Mouse (Mus musculus) CD8-positive naive resting alpha-beta T cell, adult 2 months (primary cell): Measurements from ENCODE around the gene Ifi47.
A peak's percentile ranks its signal among the peaks of the same experiment; 100 is the strongest.

Experiments used
- DNase-seq, 2 experiments: peaks; one replicate each; pipeline ENCODE4 v3.0.0; 2022; ENCODE audit warnings: low read depth in 2 of 2, low spot score in 2 of 2

The Ifi47 gene

DNA sequence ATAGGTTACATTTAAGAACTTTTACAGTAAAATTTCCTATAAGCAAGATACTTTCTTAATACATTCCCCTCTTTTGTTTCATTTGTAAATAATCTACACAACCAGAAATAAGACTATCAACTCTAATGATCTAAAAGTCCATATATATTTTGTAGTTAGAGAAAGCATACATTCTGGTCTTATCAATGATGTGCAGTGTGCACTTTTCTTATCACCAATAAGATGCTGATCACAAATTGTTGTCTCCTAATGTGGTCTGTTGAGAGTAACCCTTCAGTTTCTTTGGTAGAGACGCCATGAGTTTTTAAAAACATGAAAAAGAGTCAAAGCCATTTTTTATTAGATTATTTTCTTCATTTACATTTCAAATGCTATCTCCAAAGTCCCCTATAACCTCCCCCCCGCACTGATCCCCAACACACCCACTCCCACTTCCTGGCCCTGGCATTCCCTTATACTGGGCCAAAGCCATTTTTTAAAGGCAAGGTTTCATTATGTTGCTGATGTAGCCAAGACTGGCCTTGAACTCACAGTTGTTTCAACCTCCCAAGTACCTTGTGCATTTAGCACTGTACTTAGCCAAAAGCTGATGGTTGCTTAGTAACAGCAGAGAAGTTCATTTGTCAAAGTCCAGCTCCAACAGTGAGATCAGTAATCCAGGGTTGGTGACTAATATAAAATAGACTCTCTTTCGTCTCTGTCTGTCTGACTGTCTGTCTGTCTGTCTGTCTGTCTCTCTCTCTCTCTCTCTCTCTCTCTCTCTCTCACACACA lies 13.5 kb downstream of the Ifi47 start:
- DNase-seq, result no peak

- DNase-seq, result peak in 1 of 2 experiments; percentile 19
These were observed 14.2 kb downstream of the Ifi47 start for GRCm38 (mm10) chr11:49090551-49090950.

- no peak for DNase-seq
These were observed 14.8 kb downstream of the Ifi47 start for GRCm38 (mm10) chr11:49091171-49091570.

DNA sequence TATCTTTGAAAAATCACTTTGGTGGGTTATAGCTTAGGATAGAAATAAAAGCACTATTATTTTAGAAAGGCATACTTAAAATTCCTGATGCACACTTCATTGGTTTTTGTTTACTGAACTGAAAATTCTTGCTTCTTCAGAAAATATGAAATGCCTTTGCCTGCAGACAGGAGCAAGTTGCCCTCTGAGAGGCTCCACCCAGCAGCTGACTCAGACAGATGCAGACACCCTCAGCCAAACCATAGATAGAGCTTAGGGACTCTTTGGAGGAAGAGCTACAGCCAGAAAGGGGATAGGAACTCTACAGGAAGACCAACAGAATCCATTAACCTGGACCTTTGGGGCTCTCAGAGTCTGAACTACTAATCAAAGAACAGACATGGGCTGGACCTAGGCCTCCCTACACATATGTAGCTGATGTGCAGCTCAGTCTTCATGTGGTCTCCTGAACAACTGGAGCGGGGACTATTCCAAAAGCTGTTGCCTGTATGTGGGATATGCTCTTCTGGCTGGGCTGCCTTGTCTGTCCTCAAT lies 15.7 kb downstream of the Ifi47 start:
- no peak for DNase-seq

- DNase-seq, result no peak
These were observed 16.4 kb downstream of the Ifi47 start for GRCm38 (mm10) chr11:49092786-49093185.

GRCm38 (mm10) chr11:49093861-49094660 lies 17.7 kb downstream of the Ifi47 start:
- DNase-seq, result peak; percentile 55 to 61

DNA sequence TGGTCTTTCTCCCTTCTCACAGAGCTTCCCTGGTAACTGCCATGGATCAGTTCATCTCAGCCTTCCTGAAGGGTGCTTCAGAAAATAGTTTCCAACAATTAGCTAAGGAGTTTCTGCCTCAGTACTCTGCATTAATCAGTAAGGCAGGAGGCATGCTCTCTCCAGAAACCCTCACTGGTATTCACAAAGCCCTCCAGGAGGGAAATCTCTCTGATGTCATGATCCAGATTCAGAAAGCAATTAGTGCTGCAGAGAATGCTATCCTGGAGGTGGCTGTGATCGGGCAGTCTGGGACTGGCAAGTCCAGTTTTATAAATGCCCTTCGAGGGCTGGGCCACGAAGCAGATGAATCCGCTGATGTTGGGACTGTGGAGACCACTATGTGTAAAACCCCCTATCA lies 19.0 kb downstream of the Ifi47 start:
- no peak for DNase-seq

- no peak for DNase-seq
These were observed 24.0 kb downstream of the Ifi47 start for GRCm38 (mm10) chr11:49100409-49100808.

- DNase-seq, result peak; percentile 42 to 58
These were observed 25.1 kb downstream of the Ifi47 start for GRCm38 (mm10) chr11:49101500-49101899.

DNA sequence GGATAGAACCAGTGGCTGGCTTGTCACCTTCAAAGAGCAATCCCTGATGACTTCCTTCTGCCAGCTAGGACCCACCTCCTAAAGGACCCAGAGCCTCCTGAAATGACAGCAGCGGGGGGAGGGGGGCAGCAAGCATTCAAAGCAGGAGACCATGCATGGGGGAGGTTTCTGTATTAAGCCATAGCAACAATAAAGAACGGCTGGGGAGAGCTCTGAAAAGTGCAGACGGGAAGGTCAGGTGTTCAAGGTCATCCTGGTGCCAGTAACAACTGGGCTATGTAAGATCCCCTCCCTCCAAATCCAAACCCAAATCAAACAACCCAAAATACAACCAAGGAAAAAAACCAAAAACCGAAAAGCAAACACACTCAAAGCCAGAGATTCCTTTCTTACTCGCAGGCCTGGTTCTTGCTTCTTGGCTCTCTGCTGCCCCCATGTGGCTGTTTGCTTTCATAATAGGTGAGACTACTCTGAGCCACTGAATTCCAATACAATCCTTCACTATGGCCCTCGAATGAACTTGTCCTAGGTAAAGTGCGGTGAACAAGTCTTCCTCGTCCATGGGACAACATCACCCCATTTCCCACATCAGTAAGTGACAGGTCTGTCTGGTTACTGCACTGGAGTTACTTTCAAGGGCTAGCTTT lies 26.8 kb downstream of the Ifi47 start:
- peak; percentile 88 to 92 for DNase-seq

- DNase-seq, result no peak
These were observed 29.4 kb downstream of the Ifi47 start for GRCm38 (mm10) chr11:49105752-49106151.

DNA sequence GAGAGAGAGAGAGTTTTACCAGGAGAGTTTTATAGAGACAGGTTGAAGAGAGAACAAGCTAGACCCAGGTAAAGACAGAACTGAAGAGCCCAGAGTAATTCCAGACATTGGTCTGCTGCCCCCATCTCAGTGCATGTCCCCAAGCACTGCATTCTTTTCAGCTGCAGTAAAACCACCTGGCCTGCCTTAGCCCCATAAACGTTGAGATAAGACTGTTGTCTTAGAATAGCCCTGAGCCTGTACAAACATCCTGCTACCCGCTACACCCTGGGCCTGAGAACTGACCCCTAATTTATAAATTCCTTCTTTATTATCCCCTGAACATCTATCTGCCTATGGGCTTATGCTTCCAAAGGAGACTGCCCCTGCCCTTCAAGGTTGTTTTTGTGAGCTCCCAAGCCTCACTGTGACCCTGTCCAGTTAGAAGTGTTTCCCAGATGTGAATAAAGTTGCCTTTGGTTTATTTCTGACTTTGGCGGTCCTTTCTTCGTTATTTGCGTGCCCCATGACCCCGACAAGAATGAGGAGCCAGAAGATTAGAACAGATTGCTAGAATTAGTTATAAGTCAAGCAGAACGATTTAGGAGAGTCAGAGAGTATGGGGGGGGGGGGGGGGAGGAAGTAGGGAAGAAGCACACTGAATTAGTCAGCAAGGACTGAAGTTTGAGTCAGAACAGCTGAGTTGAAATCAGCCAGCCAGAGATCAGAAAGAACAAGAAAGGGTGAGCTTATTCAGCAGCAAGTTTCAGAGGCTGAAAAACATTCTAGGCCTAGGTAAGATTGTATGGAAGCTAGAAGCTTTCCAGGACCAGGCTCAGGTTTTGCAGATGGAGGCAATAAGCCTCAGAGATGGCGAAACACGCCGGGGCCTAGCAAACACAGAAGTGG lies 31.5 kb downstream of the Ifi47 start:
- no peak for DNase-seq

DNA sequence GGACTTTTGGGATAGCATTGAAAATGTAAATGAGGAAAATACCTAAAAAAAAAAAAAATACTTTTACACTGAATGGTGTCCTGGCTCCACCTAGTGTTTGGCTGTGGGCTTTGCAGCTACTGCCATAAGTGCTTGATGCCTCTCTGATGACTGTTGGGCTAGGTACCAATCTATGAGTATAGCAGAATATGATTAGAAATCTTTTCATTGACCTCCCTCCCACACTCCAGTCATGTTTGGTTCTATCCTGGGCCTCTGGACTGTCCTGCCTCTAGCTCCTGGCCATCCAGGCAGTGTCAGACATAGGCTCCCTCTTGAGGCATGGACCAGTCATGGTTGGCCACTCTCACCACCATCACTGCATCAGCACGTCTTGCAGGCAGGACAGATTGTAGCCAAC lies 32.4 kb downstream of the Ifi47 start:
- peak; percentile 44 to 55 for DNase-seq

DNA sequence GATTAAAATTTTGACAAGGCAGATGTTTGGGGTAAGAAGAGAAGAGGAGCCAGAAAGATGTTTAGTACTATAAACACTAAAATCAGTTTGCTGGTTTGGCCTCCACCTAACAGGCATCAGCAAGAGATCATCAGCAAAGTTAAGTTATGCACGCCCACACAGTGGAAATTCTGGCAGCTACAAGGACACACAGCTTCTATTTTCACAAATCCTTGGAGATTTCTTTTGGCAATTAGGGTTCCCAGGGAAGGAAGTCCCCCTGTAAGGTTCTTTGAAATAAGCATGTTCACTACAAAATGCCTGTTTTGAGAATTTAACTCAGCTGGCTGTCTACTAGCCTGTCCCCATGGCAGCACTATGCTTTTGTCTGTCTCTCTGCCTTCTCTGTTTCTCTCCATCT lies 34.6 kb downstream of the Ifi47 start:
- no peak for DNase-seq

GRCm38 (mm10) chr11:49112624-49113219 lies 36.3 kb downstream of the Ifi47 start:
- no peak for DNase-seq

DNA sequence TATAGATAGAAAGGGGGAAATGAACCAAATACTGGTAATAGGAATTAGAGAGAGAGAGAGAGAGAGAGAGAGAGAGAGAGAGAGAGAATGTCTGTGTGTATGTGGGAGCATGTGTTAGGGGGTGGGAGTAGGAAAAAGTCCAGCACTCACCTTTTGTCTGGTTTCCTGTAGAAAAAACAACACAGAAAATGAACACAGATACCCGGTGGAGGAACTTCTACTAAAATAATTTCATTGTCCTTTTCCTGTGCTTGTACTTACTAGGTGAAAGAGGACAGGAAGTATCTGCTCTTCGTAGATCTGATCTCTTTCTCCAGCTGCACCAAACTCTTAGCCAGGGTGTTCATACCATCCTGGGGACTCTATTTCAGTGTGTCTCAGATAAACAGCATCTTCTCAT lies 37.8 kb downstream of the Ifi47 start:
- no peak for DNase-seq

DNA sequence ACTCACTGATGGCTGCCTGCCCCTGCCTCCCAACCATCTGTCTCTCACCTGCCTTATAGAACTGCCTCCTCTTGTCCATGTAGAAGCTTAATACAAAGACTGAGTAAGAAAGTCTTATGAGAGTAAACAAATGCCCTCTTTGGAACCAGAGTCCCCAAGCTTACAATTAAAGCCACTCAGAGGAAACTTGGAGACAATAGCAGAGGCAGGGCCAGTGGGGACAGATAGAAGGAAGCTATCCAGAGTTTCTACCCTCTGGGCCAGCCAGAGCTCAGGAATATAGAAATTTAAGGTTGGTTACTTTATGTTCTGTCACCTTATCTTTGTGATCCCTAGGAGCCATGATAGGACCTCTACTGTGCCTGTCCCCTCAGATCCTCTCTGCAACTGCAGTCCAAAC lies 38.4 kb downstream of the Ifi47 start, which contains the start of gene Olfr1396:
Gene Olfr1396 (minus strand): TSS at position 101 of the 400 bp plus-strand sequence.
- no peak for DNase-seq

DNA sequence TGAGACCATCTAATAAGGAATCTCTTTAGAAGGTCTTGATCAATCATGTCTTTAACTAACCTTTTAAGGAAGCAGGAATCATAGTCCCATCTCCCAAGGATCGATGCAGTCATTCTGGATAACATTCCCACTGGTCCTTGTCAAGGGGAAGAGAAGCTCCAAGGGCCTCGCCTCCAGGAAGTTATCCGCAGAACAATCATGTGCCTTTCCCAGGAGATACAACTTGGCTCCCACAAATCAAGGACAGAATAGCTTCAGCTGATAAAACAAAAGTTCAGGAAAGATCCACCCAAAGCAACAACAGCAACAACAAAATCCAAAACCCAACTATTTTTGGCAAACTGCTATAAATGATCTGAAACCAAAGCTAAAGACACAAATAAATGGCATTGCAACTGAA lies 43.2 kb downstream of the Ifi47 start:
- no peak for DNase-seq

GRCm38 (mm10) chr11:49124169-49124568 lies 47.8 kb downstream of the Ifi47 start:
- no peak for DNase-seq

GRCm38 (mm10) chr11:49141974-49142373 lies 65.6 kb downstream of the Ifi47 start, which contains the start of gene Olfr1395:
Gene Olfr1395 (plus strand): TSS chr11:49142274.
- no peak for DNase-seq
